Mouse (Mus musculus): Measurements from ENCODE around the gene Derl3.
A peak's percentile ranks its signal among the peaks of the same experiment; 100 is the strongest.
"Not testable (repeated sequence)": the region's sequence is repeated elsewhere in the genome, so short reads cannot be mapped to it uniquely, and the experiment has no call there.

Derl3 gene

GRCm38 (mm10) chr10:75893089-75893750, at the start of gene Derl3:
TSS of gene Derl3 (plus strand) at chr10:75893413.
- peak; percentile 99 for DNase-seq (ENCODE audit: low read depth, low spot score)

GRCm38 (mm10) chr10:75843898-75844297, 49.3 kb upstream of the Derl3 start:
- DNase-seq (ENCODE audit: low read depth, low spot score) = not testable (repeated sequence)

GRCm38 (mm10) chr10:75844800-75845199, 48.4 kb upstream of the Derl3 start:
- DNase-seq (ENCODE audit: low read depth, low spot score) = no peak

- no peak for DNase-seq (ENCODE audit: low read depth, low spot score)
These were observed 47.8 kb upstream of the Derl3 start for GRCm38 (mm10) chr10:75845306-75845930.

DNA sequence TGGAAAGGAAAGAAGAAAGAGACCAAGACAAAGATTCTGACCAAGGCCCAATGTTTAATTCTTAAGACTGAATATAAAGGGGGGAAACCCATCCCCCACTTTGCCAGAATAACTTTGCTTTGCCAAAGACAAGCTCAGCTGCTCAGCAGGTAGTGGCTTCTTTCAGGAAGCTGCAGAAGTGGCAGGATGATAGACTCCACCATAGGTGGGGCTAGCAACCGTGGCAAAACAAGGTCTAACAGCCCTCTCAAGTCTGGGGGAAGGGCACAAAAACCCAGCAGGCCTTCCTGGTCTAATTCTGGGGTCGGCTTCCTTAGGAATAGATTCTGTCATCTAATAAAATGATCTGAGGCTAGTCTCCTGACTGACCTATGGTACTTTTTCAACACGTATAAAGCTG, 44.8 kb upstream of the Derl3 start:
- DNase-seq (ENCODE audit: low read depth, low spot score) = no peak

DNA sequence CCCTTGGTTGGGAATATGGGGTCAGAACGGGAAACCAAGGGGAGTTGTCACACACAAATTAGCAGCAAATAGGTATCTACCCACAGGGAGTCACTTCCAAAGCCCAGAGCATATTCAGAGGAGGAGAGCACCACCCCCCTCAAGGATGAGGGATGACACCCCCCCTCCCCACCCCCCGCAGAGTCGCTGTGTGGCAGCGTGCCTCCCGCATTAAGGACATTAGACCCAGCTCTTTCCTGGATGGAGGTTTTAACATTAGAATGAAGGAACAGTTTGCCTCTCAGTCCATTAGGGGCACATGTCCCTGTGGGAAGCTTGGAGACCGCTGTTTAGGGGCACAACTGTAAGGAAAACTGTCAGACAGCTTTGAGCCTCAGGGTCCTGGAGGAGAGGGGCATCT, 42.1 kb upstream of the Derl3 start:
- no peak for DNase-seq (ENCODE audit: low read depth, low spot score)

DNA sequence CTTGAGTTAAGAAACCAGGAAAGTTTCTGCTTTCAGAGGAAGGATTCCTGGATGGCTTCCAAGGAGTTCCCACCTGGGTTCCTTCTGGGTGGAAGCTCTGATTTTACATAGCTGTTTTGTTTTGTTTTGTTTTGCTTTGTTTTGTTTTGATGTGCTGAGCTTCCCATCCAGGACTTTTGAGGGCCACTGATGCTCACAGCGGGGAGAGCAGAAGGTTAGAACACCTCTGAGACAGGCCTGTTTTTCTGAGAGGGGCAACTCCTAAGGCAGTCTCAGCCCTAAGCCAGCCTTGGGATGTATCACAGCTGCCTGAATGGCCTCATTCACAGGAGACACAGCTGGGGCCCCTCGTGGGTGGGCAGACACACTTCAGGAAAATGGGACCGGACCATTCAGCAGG, 41.5 kb upstream of the Derl3 start:
- no peak for DNase-seq (ENCODE audit: low read depth, low spot score)

DNA sequence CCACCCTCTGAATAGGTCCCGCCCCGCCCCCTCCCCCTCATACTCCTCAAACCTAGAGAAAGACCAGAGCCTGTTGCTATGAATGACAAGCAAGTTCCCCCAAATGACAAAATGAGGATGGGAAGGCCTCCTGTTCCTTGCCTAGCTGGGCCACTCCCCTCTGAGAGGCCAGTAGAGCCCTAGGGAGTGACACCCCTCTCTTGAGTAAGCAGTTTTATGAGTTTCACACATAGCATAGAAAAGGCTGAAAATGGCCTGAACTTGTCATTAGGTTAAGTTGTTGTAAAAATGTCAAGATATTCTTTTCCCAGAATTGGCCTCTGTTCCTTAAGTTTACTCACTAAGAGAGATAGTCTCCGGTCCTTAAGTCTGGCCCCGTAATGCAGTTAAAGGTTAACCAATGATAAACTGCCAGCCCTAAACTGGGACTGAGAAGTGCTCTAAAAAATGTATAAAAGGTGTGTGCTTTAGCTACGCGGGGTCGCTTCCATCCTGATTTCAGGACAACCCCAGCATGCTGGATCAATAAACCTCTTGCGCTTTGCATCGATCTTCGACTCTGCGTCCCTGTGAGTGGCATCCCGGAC, 40.6 kb upstream of the Derl3 start:
- DNase-seq (ENCODE audit: low read depth, low spot score) = no peak

DNA sequence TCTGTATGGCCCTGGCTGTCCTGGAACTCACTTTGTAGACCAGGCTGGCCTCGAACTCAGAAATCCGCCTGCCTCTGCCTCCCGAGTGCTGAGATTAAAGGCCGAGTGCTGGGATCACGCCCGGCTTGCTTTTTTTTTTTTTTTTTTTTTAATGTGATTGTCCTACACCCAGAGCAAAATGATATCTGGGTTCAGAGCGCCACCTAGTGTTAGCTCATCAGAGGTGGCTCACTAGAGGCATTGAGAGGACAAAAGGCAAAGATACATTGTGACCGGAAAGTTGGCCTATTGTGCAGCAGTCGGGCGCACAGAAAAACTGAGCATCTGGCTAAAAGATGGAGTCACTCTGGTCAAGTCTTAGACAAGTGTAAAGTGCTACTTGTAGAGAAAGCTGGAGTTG, 39.8 kb upstream of the Derl3 start:
- peak; percentile 85 for DNase-seq (ENCODE audit: low read depth, low spot score)

DNA sequence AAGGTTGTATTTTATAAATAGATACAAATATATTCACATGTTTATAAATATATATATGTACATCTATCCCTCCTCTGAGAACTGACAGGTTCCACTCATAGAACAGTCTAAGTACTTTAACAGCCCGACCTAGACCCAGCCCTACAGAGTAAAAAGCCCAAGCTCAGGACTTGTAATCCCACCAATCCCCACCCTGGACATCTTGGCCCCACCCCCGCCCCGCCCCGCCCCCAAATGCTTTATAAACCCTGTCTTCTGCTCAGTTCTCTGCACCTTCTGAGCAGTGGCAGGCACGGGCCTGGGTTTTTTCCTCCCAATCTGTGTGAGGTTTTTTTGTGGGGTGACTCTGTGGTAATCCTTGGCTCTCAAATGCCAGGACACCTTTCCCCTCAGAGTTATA, 39.1 kb upstream of the Derl3 start:
- no peak for DNase-seq (ENCODE audit: low read depth, low spot score)

DNA sequence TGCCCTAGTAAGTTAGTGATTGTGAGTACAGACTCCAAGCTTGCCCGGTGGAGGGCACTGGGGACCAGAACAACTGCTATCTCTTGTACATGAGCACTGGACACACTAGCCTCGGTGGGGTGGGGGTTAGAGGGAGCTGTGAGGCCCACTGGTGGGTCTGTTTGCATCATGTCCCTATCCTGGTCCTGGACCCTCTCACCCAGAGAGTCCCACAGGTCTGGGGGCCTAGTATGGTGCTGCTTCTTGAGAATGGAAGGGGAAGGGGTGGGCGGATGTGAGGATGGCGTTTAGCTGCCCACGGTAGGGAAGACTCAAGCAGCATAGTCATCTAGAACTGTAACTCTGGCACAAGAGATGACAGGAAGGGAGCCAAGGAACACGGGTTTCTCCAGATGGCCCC, 38.4 kb upstream of the Derl3 start:
- DNase-seq (ENCODE audit: low read depth, low spot score) = no peak

- DNase-seq (ENCODE audit: low read depth, low spot score) = no peak
These were observed 37.7 kb upstream of the Derl3 start for GRCm38 (mm10) chr10:75855416-75855981.

DNA sequence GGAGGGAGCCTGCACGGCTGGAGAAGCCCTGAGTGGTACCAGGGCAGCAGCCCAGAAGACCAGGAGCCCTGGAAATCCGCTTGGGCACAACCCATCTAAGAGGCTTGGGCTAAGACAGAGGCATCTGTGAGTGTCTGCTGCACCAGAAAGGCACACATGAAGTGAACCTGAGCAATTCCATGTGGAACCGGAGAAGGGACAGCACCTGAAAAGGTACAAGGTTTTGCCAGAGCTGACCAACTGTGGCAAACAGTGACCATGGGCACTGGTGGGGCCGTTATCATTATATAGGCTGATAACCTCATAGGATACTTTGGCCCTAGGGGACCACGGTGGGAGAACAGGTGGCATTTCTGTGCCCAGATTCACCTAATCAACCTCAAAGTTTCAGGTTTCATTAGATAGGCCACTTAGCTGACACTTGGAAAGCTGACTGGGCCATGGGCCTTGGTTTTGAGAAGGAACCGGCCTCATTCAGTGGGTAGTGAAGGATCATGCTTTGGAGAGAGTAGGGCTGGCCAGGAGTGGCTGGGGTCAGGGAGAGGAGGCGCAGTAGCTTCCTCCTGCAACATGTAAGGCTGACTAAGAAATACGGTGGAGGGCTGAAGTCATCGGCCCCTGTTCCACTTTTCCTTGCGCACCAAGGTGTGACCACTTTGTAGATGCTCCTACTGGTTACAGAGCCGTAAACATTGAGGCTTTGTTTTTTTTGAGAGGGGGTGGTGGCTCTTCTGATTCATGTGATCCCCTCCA, 36.9 kb upstream of the Derl3 start:
- no peak for DNase-seq (ENCODE audit: low read depth, low spot score)

DNA sequence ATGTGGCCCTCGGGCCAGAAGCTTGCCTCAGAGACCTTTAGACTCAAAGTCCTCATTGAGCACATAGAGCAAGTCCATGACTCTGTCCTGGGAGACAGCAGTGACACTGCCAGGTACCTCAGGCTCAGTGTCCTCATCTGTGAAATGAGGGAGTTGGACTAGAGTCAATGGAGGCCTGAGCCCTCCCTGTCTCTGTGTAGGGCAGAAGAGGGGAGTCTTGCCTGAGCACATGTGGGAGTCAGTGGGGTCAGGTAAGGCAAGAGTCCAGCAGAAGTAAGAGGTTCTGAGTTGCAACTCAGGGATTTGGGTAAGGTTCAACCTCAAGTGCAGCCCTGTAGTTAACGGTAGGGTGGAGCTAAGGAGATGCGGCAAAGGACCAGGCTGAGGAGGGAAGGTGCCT, 36.2 kb upstream of the Derl3 start:
- DNase-seq (ENCODE audit: low read depth, low spot score) = no peak

GRCm38 (mm10) chr10:75857598-75857997, 35.6 kb upstream of the Derl3 start:
- no peak for DNase-seq (ENCODE audit: low read depth, low spot score)

GRCm38 (mm10) chr10:75859107-75859746, 34.0 kb upstream of the Derl3 start:
- peak; percentile 63 for DNase-seq (ENCODE audit: low read depth, low spot score)

DNA sequence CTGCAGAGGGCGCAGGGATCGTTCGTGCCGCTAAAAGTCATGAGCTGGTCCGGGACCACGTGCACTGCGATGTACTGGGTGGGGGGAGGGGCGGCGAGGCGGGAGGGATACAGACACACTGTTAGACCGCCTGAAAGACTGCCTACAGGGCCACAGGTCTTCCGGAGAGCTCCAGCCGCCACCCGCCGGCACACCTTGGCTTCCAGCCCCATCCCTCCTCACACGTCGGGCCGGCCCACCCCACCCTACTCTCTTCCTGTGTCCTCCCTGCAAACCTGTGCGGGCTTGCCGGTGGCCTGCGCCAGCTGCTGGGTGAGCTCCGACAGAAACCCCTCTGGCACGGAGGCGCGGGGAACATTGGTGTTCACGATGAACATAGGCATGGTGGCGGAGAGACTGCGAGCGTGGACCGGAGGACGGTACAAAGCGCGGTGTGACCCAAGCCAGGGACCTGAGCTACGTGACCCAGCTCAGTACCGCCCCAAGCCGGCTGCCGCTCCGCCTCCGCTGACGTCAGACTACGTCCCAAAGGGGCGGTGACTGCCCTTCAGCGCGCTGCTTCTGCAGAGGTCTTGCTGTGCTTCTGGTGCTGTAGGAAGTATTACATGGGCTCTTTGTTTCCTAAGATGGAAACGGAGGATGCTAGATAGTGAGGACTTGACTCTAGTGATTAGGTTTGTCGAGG, 33.3 kb upstream of the Derl3 start, which contains the start of gene Mif:
Gene Mif, minus strand, starts transcription at position 455 of the 685 bp plus-strand sequence.
- DNase-seq (ENCODE audit: low read depth, low spot score) = peak; percentile 93

DNA sequence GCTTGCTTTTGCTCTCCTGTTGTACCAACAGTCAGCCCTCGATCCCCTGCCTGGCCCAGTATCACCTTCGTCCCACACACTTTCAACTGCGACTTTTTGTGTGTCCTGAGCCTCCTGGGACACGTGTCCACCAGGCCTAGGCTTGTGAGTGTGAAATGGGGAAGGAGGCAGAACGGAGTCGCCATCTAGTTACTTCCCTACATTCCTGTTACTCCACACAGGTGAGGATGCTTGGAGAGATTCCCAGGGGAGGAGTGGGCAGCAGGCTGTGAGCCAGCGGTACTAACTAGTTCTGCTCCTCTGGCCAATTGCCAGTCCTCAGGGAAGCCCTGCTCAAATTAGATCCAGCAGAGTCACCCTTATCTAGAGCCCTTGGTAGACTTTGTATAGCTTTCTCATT, 32.5 kb upstream of the Derl3 start:
- DNase-seq (ENCODE audit: low read depth, low spot score) = no peak

DNA sequence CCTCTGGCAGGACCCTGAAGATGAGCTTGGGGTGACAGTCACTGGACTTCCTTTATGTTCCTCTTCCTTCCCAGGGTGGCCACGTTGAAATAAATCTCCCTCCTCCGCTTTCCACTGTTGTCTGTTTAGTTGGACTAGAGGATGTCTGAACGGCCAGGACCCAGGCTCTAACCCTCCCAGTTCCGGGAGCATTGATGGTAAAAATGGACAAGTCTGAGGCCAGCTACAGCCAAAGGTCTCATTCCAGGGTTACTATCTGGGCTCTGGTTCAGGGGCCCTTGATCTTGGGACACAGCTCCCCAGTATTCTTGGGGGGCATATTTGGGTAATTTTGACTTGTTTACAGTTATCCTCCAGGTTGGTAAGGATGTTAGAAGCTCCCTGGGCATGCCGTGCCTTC, 31.6 kb upstream of the Derl3 start:
- DNase-seq (ENCODE audit: low read depth, low spot score) = no peak

- DNase-seq (ENCODE audit: low read depth, low spot score) = no peak
These were observed 20.9 kb upstream of the Derl3 start for GRCm38 (mm10) chr10:75872025-75872914.
